Mouse (Mus musculus) mesoderm, embryonic 11.5 days (tissue): ENCODE measurements around the gene P2rx5.
A peak's percentile ranks its signal among the peaks of the same experiment; 100 is the strongest.

Experiments
- DNase-seq: peaks from one replicate; pipeline ENCODE4 v3.0.0-alpha.2; 2012; ENCODE audit warnings: low read depth, low spot score

P2rx5 gene

DNA sequence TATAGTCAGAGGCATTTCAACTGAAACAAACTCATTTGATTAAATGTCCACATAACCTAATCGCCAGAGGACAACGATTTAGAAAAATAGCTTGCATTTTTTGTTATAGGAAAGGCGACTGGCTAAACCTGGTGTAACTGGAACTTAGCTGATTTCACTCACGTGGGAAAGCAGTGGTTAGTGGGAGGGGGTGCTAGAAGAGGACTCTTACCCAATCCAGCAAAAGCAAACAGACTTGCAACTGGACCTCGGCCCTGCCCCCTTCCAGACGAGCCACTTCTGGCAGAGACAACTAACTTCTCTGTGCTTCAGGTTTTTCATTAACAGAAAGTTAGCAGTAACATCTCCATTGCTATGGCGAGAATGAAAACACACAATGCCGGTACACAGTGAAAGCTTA lies 15.4 kb downstream of the P2rx5 start:
- DNase-seq, result no peak

DNA sequence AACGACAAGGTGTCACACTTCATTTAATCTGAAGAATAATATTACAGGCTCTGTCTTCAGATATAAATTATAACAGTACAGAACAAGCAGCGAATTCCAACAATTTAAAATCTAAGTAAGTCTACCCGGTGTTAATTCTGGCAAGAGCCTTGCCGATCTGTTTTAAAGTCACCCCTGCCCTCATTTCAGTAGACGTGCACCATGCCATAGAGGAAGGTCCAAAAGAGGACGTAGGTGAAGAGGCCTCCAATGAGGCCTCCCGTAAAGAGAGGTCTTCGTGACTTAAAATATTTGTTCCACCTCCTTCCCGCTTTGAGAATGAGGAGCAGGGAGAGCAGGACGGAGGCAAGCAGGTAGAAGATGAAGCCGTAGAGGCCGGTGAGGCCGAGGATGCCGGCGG lies 16.0 kb downstream of the P2rx5 start:
- no peak for DNase-seq

DNA sequence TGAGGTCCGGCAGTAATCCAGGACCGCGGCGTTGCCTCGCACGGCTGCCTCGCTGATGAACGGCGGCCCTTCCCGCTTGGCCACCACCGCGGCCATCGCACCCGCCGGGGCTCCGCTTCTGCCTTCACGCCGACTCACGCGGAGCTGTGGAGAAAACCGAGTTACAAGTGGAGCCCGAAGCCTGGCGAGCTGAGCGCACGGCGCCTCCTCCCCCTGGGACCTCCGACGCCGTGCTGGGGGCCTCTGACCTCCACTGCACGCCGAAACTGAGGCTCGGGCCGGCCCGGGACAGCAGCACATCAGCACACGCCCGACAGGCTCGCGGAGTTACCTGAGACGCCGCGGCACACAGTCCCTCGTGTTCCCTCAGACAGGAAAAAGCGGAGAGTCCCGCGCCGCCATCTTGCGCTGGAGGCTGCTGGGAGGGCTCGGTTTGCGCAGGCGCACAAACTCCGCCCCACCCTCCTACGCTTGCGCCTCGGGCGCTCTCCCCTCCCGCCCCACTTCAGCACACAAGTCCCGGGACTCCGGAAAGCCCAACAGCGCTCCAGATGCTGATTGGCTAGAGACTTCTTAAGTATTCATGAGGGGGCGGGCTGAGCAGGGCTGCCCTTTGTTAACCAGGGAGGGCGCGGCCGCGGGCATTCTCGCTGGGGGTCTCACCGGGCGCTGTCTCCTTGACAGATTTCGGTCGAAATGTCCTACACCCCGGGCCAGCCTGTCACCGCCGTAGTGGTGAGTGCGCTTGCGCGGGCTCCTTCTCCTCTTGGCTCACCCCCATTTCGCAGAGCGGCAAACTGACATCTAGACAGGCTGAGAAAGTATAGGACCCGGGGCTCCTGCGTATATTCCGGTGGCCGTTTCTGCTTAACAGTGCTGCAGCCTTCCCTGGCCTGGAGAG lies 16.6 kb downstream of the P2rx5 start, which contains the start of the genes Emc6 and Tax1bp3:
Gene Emc6 (minus strand): TSS at position 430 of the 901 bp plus-strand sequence.
Gene Tax1bp3 (plus strand): TSS at position 476 of the 901 bp plus-strand sequence.
- DNase-seq, result peak; percentile 99

DNA sequence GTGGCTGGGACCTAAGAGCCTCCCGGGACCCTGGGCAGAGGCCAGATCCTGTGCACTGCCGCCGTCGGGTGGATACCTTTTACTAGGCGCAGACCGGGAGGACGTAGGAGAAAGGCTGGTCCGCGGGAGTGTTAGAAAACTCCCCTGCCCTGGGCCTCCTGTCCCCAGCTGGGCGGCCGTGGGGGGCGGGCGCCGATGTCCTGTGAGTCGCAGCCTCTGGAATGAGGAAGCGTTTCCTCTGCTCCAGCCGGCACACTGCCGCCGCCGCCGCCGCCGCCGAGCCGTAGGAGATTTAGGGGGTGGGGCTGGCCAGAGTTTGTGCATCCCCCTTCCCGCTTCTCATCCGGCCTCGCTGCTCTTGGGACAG lies 17.3 kb downstream of the P2rx5 start:
- DNase-seq, result peak; percentile 81

DNA sequence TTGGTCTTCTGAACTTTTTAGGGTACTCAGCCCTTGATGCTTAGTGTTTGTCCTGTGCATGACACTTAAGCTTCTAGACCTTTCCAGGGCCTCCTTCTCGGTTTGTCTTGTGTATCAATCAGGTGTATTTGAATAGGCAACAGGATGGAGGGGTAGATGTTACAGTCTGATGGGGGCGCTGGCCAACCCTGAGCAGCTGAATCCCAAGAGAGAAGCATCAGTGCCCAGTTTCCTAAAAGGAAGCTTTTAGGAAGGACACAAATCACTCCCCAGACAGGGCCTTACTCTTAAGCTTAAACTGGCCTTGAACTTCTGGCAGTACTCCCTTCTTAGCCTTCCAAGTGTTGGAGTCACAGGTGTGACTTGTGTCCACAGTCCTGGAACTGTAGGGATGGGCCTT lies 17.7 kb downstream of the P2rx5 start:
- DNase-seq, result no peak

DNA sequence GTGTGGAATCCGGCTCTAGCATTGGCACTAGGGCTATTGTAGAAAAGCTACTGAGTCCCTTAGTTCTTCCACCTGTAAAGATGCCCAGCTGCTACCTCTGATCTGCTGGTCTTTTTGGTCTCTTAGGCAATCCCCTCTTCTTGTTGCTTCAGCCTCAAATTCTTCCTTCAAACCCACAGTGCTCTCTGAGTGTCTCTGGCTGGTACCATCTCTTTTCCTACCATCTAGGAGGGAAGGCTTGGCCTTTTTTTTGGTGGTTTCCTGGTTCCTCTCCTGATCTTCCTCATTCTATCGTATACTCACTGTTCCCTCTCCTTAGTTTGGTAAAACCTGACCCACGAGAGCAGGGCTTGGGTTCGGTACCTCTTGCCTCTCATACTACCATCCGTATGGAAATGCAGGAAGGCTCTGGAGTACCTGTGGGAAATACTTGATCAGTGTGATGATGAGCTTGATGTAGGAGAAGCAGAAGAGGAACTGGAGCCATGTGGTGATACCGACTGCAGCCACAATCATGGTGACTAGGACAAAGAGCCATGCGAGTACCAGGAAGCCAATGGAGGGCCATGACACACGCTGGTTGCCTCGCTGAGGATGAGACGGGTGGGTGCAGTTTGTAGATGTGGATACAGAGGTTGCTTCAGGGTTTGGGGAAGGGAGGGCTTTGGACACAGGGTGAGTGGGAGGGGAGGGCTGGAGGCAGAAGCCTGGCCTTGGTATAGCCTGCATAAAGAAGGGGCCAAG lies 25.8 kb downstream of the P2rx5 start:
- DNase-seq, result no peak

DNA sequence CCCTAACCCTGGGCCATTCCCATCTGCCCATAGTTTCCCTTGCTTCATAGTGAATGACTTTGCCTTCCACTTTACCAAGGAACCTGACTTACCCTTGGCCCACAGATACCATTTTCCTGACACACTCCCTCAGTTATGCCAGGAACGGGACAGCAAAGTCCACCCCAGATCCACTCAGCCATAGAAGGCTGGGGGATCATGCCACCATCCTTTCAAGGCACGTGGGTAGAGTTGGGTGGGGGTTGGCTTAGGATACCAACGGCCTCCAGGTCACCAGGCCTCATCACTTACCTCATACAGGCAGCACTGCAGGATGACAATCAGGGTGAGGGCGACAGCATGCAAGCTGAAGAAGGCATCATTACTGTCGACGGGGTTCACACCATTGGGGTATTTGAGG lies 27.0 kb downstream of the P2rx5 start:
- DNase-seq, result no peak

DNA sequence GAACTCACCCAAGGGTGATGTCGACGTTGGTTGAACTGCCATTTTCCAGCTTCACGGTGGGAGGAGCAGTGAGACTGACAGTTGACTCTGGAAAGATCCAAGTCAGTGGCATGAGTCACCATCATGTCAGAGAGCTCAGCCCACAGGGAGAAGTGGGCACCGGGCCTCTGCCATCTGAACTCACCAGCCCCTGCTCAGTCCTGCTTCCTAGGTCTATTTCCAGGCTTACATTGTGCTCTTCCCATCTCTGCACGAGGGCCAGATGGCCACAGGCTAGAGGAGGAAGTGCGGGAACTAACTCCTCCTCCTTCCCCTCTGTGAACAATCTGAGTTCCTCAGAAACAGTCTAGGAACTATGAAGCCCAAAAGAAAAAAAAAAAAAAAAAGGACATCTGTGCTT lies 32.8 kb downstream of the P2rx5 start:
- DNase-seq, result no peak

DNA sequence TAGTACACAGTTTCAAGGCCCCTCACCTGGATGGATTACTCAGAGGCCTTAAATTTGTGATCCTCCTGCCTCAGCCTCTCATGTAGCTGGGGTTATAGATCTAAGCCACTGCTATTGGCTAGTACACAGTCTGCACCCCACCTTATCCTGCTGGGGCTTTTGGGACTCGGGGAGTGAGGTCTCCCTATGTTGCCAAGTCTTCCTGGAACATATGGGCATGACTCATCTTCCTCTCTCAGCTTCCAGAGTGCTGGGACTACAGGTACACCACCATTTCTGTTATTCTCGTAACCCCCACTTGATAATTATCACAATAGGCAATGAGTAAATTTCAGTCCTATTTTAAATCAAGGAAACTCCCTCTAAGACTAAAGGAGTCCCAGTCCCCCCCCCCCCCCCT lies 34.2 kb downstream of the P2rx5 start:
- no peak for DNase-seq

DNA sequence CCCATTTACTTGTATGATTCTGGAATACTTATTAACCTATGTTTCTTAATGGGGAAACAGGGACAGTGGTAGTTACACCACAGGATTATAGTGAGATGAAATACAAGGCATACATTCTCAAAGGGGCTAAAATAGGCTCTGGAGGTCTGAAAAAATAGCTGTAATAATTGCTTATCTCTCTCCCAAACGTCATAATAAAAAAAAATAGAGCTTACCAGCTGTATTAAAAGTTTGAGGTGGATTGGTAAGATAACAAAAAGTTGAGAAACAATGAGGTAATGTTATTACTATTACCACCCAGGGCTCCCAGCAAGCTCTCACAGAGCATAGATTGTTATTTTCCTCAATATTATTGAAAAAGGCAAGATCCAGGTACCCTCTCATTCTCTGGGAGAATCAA lies 38.0 kb downstream of the P2rx5 start:
- DNase-seq, result no peak

DNA sequence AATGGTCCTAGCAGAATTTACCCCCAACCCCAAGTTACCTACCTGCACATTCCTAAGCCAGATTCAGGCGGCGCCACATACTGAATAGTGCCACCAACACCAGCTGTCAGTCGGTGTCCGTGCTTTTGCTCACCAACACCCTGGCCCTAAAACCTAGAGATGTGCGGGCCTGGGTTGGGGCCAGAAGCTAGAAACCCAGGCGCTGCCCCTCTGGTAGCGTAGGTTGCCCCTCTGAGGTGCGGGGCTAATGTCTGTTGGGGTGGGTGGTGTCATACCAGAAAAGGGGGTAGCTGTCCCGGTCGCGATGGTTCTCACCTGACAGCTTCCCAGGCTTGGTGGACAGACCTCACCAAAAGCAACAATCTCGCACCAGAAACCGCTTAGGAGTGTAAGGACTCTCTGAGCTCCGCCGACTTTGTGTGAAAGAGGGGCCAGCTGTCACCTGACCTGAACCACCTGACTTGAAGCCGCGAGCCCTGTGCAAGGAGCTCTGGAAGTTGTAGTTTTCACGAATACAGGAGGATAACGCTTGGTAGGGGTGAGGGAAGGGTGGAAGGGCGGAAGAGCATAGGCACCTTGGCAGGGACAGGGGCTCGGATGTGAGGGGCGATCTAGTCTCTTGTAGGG lies 38.5 kb downstream of the P2rx5 start, which contains the start of gene Ctns:
Gene Ctns (minus strand): TSS at position 440 of the 627 bp plus-strand sequence.
- peak; percentile 84 for DNase-seq

DNA sequence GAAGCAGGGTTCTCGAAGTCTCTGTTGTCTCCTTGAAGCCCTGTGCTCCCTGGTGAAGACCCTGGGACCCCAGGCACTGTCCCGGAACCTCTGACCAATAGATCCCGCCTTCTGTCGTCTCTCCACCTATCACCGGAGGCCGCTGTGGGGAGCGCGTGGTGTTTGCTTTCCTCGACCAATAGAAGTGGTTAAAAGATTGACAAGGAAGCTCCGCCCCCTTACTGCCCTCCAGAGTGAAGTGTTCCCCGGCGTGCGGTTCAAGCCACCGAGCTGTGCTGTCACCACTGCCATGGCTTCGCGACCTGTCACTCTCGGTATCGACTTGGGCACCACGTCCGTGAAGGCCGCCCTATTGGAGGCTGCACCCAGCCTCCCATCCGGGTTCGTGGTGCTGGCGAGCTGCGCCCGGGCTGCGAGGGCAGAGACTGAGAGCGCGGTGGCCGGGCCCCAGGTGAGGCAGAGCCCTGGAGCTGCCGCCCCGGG lies 39.0 kb downstream of the P2rx5 start, which contains the start of gene Shpk:
Gene Shpk (plus strand): TSS at position 231 of the 483 bp plus-strand sequence.
- DNase-seq, result peak; percentile 95

DNA sequence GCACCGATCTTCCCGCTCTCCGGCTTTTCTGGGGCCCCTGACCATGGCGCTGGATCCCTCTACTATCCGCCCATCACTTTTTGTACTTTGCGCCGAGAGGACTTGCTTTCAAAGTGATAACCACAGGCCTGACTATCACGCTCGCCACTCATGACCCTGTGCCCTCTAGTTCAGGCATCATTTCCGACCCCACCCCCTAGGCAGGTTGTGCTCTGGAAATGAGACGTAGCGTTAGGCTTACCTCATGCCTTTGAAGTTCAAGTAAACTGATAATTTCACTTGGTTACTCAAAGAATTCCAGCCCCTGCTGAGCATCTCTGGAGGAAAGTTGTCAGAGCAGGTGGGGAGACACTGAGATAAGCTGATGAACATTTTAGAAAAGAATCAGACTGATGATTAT lies 39.7 kb downstream of the P2rx5 start:
- no peak for DNase-seq

DNA sequence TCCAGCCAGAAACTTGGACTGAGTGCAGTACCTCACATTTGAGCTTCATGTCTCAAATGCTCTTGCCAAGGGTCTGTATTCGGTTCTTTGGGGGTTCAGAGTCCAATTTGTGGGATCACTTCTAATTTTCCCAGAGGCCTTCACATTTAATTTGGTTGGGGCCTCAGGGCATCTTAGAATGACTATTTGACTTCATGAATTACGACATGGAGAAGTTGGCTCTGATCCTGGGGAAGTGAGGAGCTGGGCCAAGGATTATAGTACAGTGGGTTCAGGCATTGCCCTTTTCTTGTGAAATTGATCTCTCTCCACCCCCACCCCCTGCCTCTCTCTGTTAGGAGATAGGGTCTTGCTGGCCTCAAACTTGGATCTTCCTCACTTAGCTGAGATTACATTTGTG lies 40.8 kb downstream of the P2rx5 start:
- DNase-seq, result no peak

DNA sequence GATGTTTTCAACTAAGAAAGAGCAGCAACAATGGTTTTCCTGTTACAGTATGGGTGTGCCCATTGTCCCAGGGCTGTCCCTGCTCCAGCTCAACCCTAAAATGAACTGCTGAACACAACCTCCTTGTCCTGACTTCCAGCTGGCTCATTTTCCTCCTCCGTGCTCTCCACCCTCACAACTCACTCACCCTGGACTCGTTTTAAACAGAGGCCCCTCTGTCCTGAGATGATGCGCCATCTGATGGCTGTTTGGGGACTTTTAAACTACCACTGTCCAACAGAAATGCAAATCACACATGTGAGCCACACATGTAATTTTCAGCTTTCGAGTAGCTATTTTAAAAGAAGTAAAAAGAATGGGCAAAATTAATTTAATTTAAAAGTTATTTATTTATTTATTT lies 41.4 kb downstream of the P2rx5 start:
- DNase-seq, result peak; percentile 23

DNA sequence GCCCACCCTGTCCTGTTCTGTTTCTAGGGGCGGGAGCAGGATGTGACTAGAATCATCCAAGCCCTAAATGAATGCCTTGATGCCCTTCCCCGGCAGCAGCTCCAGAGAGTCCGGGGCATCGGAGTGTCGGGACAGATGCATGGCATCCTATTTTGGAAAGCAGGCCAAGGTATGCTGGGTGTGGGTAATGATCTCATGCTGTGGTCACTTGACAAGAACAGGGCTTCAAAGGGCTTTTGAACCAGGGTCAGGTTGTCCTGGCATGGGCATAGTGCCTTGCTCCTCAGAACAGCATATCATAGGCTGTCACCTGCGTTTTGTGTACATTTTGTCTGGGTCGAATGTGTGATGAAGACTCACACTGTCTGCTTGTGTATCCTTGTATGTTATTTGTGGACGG lies 43.7 kb downstream of the P2rx5 start:
- DNase-seq, result no peak

DNA sequence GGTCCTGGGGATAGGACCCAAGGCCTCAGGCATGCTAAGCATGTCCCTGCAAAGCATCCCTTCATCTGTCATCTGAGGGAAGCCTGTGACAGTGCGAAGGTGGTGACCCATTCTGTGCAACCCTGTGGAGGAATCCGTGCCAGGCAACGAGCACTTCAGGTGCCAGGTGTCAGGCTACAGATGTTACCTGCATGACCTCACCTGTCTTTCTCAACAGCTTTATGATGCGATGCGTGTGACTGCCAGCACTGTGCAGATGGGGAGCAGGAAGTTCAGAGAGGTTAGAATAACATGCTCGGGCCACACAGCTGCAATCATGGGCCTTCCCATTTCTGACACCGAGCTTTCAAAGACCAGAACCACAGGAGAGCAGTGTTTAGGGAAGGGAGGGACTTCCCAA lies 45.0 kb downstream of the P2rx5 start:
- DNase-seq, result no peak

DNA sequence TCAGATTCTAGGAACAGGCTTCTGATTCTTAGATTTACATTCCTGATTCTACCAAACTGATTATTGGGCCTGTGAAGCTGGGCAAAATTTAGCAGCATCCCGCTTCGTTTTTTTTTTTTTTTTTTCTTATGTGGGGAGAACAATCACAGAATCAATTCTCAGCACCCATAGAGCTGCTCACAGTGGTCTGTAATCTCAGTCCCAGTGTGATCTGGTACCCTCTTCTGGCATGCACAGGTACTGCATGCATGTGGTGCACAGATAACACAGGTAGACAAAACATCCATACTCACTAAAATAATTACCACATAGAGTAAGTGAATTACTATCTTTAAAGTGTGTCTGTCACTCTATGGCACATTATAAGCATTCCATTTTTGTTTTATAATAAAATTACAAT lies 47.4 kb downstream of the P2rx5 start:
- no peak for DNase-seq

DNA sequence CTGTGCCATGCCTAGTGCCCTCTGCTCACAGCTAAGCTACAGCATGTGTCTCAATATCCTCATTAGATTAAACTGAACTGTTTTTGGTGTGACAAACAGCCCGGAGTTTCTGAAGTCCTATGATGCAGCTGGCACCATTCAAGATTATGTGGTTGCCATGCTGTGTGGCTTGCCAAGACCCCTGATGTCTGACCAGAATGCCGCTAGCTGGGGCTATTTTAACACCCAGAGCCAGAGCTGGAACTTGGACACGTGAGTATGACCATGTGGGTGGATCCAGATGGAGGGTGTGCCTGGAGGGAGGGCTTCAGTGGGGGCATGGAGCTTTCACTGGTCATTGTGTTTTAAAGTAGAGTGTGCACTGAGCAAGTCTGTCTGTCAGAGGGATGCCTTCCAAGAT lies 53.7 kb downstream of the P2rx5 start:
- no peak for DNase-seq

DNA sequence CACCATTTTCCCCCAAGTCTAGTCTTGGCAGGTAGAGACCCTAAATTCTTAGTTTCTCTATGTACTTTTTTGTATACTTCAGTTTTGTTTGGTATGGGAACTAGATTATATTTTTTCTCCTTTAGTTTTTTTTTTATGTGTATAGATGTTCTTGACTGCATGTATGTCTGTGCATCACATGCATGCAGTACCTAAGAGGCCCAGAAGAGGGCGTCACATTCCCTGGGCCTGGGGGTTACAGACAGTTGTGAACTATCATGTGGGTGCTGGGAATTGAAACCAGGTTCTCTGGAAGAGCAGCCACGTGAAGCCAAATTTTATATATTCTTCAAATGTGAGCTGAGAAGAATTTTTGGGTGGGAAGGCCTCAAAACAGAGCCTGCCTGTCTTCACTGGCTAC lies 59.5 kb downstream of the P2rx5 start:
- no peak for DNase-seq

DNA sequence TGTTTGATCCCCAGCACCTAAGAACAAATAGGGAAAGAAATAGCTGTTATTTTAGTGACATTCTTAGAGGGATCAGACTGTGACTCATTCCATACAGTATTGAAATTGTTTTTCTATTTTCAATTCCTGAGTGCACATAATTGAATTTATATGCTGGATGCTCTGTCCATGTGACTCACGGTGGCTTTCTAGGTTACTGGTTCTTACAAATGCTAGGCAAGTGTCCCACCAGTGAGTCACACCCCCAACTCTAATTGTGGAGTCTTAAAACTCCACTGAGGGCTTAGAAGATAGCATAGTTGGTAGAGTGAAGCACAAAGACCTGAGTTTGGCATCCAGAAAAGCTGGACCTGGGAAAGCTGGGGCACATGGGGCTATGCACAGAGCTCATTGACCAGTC lies 60.4 kb downstream of the P2rx5 start:
- no peak for DNase-seq
